Mouse (Mus musculus) left cerebral cortex, adult 11 months (tissue): ENCODE data around the gene Phospho1.

Source experiments
- DNase-seq: peaks from one replicate; pipeline ENCODE4 v3.0.0; 2022; ENCODE audit warnings: low spot score

The Phospho1 gene

DNA sequence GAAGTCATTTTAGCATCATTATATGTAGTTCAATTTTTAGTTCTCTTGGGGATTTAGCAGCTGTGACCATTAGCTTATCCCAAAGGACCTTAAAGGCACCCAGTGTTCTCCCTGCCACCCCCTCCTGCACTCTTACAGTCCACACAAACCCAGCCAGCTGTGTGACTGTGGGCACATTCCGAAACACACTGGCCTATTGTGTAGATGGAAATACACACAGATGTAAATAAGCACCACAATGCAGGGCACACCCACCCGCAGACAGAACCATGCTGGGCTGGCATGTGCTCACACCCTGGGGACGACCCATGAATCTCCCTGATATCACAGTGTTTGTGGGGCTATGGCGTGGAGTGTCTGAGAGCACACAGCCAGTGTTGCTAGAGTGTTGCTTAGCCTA lies 12.1 kb upstream of the Phospho1 start:
- DNase-seq, result no peak

- no peak for DNase-seq
Observed at GRCm38 (mm10) chr11:95814101-95814500, 10.2 kb upstream of the Phospho1 start.

GRCm38 (mm10) chr11:95814857-95815256 lies 9.4 kb upstream of the Phospho1 start:
- DNase-seq, result no peak

DNA sequence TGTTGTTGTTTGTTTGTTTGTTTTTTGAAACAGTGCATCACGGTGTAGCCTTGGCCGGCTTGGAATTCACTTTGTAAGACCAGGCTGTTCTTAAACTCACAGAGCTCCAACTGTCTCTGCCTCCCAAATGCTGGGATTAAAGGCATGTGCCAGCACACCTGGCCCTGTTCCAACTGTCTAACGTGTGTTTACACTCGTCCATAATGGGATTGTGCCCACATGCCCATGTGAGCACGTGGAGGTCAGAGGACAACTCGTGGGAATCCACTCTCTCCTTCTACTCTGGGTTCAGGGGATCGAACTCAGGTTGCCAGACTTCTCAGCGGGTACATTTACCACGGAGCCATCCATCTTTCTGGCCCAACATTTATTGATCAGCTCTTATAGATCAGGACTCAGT lies 8.9 kb upstream of the Phospho1 start:
- no peak for DNase-seq

- no peak for DNase-seq
Observed at GRCm38 (mm10) chr11:95819138-95819537, 5.2 kb upstream of the Phospho1 start.

GRCm38 (mm10) chr11:95821511-95821910 lies 2.8 kb upstream of the Phospho1 start:
- DNase-seq, result no peak

- no peak for DNase-seq
Observed at GRCm38 (mm10) chr11:95822437-95822836, 1.9 kb upstream of the Phospho1 start.

- no peak for DNase-seq
Observed at GRCm38 (mm10) chr11:95824877-95825243, 561 bp downstream of the Phospho1 start.

DNA sequence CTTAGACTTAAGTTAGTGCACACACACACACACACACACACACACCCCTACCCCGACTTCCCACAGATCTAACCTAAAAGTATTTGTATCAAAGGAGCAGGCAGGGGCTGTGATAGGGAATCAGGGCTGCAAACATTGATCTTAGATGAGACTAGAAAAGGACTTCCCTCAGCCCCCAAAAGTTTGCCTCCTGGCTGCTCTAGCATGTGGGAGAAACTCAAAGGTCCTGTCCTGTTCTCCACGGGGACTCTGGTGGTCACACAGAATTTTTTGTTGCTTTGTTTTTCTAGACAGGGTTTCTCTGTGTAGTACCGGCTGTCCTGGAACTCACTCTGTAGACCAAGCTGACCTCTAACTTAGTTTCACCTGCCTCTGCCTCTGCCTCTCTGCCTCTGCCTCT lies 1.3 kb downstream of the Phospho1 start:
- no peak for DNase-seq

DNA sequence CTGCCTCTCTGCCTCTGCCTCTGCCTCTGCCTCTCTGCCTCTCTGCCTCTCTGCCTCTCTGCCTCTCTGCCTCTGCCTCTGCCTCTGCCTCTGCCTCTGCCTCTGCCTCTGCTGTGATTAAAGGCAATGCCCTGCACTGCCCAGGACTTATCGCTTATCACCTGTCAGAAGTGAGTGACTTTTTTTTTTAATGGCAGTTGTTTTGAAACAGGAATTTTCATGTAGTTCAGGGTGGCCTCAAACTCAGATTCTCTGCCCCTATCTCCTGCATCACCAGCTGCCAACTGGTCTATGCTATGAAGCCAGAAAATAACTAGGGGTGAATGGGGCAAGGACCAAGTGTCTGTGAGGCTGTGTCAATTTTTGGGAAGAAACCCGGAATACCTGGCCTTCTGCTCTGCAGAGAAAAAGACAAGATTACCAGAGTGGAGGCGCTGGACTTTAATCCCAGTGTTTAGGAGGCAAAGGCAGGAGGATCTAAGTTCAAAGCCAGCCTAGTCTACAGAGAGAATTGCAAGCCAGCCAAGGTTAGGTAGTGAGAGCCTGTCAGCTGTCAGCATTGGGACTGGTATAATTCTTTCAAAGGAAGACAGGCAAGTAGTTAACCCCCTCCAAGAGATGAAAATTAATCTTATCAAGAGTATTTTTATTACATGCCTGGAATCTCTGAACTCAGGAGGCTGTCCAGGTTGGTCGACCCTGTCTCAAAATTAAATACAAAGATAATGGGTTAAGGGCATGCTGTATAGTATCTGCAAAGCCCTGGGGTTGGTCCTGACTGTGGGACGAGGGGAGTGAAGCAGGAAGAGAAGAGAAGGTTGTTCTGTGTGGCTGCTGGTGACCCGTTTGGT lies 2.2 kb downstream of the Phospho1 start:
- no peak for DNase-seq

DNA sequence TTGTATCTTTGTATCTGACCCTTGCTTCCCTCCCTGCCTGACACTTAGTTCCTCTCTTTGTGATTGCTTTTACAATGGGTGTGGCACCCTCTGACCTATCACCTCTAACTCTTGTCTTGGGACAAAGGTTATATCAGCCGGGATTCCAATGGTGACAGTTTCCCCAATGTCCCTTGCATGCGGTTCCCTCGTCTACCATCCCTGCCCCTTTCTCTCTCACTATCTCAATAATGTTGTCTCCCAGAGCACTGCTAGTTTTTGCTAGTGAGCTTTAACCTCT lies 2.8 kb downstream of the Phospho1 start:
- DNase-seq, result no peak

DNA sequence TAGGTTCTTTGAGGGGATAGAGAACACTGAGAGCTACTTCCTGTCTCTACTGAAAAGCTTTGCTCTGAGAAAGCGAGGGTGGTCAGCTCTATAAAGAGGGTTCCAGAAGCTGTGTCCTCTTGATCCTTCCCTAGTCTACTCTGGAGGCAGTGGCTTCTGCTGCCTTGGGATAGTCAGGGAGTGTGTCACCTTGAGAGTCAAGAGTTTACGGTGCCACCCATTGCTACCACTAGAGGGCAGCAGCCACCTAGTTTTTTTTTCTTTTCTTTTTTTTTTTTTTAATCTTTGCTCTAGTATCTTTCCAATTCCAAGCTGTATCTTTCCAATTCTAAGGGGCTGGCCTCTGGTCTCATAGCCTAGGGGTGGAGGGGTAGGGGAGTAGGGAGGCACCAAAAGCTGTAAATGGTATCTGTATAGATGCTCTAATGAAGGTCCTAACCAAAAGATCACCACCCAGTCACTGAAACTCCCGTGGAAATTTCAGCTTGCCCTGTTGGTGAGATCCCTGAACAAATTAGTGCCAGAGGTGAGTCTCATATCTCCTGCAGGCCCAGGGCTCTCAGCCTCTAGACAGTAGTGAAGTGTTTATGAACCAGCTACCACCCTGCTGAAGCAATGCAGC lies 3.3 kb downstream of the Phospho1 start:
- no peak for DNase-seq

- no peak for DNase-seq
Observed at GRCm38 (mm10) chr11:95828181-95828964, 4.1 kb downstream of the Phospho1 start.

GRCm38 (mm10) chr11:95829526-95830050 lies 5.3 kb downstream of the Phospho1 start:
- DNase-seq, result no peak

DNA sequence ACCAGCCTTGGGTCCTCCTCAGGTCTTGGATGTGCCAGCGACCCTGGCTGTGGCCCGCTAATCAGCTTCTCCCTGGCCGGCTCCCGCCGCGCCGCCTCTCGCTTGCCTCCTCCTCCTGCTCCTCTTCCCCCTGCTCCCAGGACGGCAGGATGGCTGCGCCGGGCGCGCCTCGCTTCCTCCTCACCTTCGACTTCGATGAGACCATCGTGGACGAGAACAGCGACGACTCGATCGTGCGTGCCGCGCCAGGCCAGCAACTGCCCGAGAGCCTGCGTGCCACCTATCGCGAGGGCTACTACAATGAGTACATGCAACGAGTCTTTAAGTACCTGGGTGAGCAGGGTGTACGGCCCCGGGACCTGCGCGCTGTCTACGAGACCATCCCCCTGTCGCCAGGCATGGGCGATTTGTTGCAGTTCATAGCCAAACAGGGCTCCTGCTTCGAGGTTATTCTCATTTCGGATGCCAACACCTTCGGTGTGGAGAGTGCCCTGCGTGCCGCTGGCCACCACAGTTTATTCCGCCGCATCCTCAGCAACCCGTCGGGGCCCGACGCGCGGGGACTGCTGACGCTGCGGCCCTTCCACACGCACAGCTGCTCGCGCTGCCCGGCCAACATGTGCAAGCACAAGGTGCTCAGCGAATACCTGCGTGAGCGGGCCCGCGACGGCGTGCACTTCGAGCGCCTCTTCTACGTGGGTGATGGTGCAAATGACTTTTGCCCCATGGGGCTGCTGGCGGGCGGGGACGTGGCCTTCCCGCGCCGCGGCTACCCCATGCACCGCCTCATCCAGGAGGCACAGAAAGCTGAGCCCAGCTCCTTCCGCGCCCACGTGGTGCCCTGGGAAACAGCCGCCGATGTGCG lies 6.3 kb downstream of the Phospho1 start:
- no peak for DNase-seq

DNA sequence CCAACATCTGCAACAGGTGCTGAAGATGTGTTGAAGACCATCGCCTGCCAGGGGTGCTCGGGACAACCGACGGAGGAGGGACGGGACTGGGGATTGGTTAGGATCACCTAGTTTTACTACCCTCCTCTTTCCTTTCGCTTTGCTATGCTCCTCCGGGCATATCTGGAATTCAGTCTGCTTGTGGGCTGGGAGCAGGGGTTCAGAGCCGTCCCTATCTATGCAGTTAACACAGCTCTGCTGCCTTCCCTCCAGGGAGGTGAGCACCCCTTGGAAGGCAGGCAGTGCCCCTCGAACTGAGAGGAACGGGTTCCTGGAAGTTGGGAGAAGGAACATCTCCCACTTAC lies 6.9 kb downstream of the Phospho1 start:
- no peak for DNase-seq

DNA sequence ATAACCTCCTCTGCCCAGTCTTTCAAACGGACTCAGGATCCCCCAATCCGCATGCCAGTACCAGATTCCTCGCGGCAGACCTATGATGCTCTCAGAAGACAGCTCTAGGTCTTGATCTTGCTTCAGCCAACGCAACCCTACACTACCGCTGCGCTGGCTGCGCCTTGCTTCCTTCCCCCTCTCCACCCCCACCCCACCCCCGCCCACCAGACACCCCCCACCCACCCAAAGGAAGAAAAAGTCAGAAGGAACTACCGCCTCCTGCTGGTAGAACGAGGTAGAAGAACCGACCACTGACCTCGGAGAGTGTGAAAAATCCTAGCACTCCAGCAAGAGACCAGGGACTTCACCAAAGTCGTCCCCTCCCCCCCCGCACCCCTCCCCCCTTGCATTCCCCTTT lies 7.3 kb downstream of the Phospho1 start:
- no peak for DNase-seq

DNA sequence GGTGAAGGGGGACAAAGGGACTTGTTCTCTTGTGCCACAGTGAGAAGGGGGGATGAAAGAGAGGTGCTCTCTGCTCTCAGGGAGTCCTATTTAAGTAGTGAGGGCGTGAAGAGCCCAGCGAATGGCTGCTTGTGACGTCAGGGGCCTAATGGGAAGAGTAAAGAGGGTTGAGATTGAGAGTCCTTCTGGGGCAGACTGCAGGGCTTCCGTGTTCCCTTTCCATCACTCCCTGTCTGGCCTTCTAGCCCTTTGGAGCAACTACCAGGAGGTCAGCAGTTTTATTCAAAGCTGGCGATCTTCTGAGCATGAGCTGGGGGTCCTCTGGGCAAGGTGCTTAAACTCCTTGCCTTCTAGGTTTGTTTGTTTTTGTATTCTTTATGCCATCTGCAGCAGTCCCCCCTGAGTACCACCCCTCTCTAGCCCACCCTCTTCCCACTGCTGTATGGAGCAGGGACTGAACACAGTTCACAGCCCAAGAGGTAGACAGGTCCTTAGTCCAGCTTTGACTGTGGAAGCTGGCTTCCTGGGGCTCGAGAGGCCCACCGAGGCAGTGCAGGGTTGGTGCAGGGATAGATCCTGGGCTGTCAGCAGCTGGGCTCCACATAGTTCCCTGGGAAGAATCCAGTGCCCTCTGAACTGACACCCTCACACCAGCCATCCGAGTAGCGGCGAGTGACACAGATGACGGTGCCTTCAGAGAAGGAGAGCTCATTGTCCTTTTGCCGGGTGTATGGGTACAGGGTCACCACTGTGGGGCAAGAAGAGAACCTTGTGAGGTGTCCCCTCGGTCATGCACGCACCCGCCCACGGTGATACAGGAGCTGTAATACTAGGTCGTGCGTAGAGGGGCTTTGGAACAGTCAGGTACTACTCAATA lies 8.1 kb downstream of the Phospho1 start:
- no peak for DNase-seq

GRCm38 (mm10) chr11:95833006-95833570 lies 8.8 kb downstream of the Phospho1 start:
- no peak for DNase-seq

DNA sequence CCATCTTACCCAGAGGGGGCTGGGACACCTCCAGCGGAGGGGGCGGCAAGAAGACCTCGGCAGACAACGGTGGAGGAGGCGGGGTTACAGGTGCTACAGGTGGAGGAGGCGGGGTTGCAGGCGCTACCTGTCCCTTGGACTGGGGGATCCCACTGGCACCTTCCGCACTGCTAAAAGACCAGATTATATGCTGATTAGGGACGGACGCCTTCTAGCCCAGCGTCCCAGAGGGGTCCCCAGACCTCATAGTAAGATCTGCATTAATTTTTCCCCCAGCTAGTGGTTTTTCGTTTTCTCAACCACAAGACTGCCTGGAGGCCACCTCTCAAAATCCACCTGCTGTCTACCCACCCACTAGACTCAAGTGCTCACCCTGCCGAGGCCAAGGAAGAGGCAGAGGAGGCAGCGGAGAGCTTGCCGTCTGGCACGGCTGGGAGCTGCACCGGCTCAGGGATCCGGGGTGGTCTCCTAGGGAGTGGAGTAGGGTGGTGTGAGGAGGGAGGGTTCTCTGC lies 9.4 kb downstream of the Phospho1 start:
- no peak for DNase-seq
